Mouse (Mus musculus): ENCODE data around the gene Chrm3. TPM values are rescaled to one million over a fixed set of nuclear protein-coding genes. Genes with fewer than 3 reads are reported as not detected.

The Chrm3 gene
- polyA plus RNA-seq, 1 experiment = not detected

- no peaks in the 10 kb centered on the region for H3K79me2 ChIP-seq (ENCODE audit: control insufficient read depth, insufficient read depth)
- H3K36me3 ChIP-seq (ENCODE audit: control insufficient read depth, insufficient read depth) = no peaks in the 10 kb centered on the region
- no peak overlapping the region for H3ac ChIP-seq (ENCODE audit: control insufficient read depth, insufficient read length)
- TF ChIP-seq E2F4 (IDR thresholded peaks at IDR 0.05; ENCODE audit: insufficient read depth) = no peak
- no peak for TF ChIP-seq TCF12 (IDR thresholded peaks at IDR 0.05; ENCODE audit: insufficient read depth, poor library complexity, severe bottlenecking)
- no peak for TF ChIP-seq CEBPB (IDR thresholded peaks at IDR 0.05; ENCODE audit: insufficient read depth, poor library complexity, severe bottlenecking)
- no peak for TF ChIP-seq MYOG (IDR thresholded peaks at IDR 0.05; ENCODE audit: control insufficient read depth in 1 of 3, insufficient read depth in 1 of 3, insufficient read length in 2 of 3, low read depth in 2 of 3)
- no peak for TF ChIP-seq POLR2A (IDR thresholded peaks at IDR 0.05; ENCODE audit: insufficient read length, low read depth)
- no peak for TF ChIP-seq MYOD1 (IDR thresholded peaks at IDR 0.05; ENCODE audit: control insufficient read depth in 1 of 3, insufficient read length in 2 of 3, low read depth in 2 of 3)
- TF ChIP-seq POLR2AphosphoS2 (IDR thresholded peaks at IDR 0.05; ENCODE audit: insufficient read length, low read depth) = no peak
- no peak for TF ChIP-seq SRF (IDR thresholded peaks at IDR 0.05; ENCODE audit: control insufficient read depth, insufficient read length, low read depth)
- TF ChIP-seq USF1 (IDR thresholded peaks at IDR 0.05; ENCODE audit: low read depth) = no peak
- TF ChIP-seq REST (IDR thresholded peaks at IDR 0.05; ENCODE audit: insufficient read depth, insufficient read length) = no peak
- no peak for TF ChIP-seq MAX (IDR thresholded peaks at IDR 0.05; ENCODE audit: low read depth)
- no peak for TF ChIP-seq TCF3 (IDR thresholded peaks at IDR 0.05; ENCODE audit: insufficient read length, low read depth)
- H3K4me3 ChIP-seq = no peak overlapping the region
- H3K4me2 ChIP-seq (ENCODE audit: low read depth) = no peak overlapping the region
- no peaks in the 10 kb centered on the region for H3K27me3 ChIP-seq (ENCODE audit: control insufficient read depth, insufficient read depth, insufficient read length)
These were observed 480.2 kb downstream of the Chrm3 start for GRCm38 (mm10) chr13:9880401-9880800.

DNA sequence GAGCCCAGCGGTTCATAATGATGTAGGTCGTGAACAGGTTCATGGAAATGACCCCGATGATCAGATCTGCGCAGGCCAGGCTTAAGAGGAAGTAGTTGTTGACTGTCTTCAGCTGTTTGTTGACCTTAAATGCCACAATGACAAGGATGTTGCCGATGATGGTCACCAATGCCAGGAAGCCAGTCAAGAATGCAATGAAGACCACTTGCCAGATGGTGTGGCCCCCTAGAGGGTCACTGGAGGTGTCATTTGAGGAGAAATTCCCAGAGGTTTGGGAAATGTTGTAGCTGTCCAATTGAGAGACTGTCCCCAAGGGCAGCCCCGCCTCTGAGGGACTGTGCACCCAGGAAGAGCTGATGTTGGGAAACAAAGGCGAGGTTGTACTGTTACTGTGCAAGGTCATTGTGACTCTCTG, 482.0 kb downstream of the Chrm3 start:
- no peak for TF ChIP-seq REST (IDR thresholded peaks at IDR 0.05; ENCODE audit: insufficient read depth, insufficient read length)
- TF ChIP-seq MYOD1 (IDR thresholded peaks at IDR 0.05; ENCODE audit: control insufficient read depth in 1 of 3, insufficient read length in 2 of 3, low read depth in 2 of 3) = no peak
- TF ChIP-seq SRF (IDR thresholded peaks at IDR 0.05; ENCODE audit: control insufficient read depth, insufficient read length, low read depth) = no peak
- TF ChIP-seq TCF3 (IDR thresholded peaks at IDR 0.05; ENCODE audit: insufficient read length, low read depth) = no peak
- TF ChIP-seq POLR2AphosphoS2 (IDR thresholded peaks at IDR 0.05; ENCODE audit: insufficient read length, low read depth) = no peak
- no peak for TF ChIP-seq MAX (IDR thresholded peaks at IDR 0.05; ENCODE audit: low read depth)
- no peak for TF ChIP-seq E2F4 (IDR thresholded peaks at IDR 0.05; ENCODE audit: insufficient read depth)
- no peak for TF ChIP-seq POLR2A (IDR thresholded peaks at IDR 0.05; ENCODE audit: insufficient read length, low read depth)
- no peak for TF ChIP-seq MYOG (IDR thresholded peaks at IDR 0.05; ENCODE audit: control insufficient read depth in 1 of 3, insufficient read depth in 1 of 3, insufficient read length in 2 of 3, low read depth in 2 of 3)
- no peak for TF ChIP-seq CEBPB (IDR thresholded peaks at IDR 0.05; ENCODE audit: insufficient read depth, poor library complexity, severe bottlenecking)
- TF ChIP-seq TCF12 (IDR thresholded peaks at IDR 0.05; ENCODE audit: insufficient read depth, poor library complexity, severe bottlenecking) = no peak
- no peak for TF ChIP-seq USF1 (IDR thresholded peaks at IDR 0.05; ENCODE audit: low read depth)
- H3ac ChIP-seq (ENCODE audit: control insufficient read depth, insufficient read length) = no peak overlapping the region
- H3K4me2 ChIP-seq (ENCODE audit: low read depth) = no peak overlapping the region
- no peak overlapping the region for H3K4me3 ChIP-seq
- H3K27me3 ChIP-seq (ENCODE audit: control insufficient read depth, insufficient read depth, insufficient read length) = no peaks in the 10 kb centered on the region
- no peaks in the 10 kb centered on the region for H3K36me3 ChIP-seq (ENCODE audit: control insufficient read depth, insufficient read depth)
- H3K79me2 ChIP-seq (ENCODE audit: control insufficient read depth, insufficient read depth) = no peaks in the 10 kb centered on the region

DNA sequence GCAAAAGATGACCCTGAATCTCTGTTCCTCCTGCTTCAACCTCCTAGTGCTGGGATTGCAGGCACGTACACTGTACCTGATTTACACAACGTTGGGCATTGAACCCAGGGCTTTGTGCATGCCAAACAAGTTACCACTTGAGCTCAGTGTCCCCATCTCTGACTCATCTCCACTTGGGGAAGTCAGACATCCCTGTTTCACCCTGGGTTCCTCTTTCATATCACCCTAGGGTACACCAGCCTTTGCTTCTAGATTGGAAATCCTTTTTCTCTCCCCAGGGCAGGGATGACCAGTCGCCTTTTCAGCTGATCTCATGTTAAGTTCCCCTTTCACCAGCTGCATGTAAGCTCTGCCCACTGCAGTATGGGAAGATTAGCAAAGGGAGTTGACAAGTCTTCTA, 487.3 kb downstream of the Chrm3 start:
- no peak overlapping the region for H3K4me2 ChIP-seq (ENCODE audit: low read depth)
- no peaks in the 10 kb centered on the region for H3K79me2 ChIP-seq (ENCODE audit: control insufficient read depth, insufficient read depth)
- H3K36me3 ChIP-seq (ENCODE audit: control insufficient read depth, insufficient read depth) = no peaks in the 10 kb centered on the region
- TF ChIP-seq MYOG (IDR thresholded peaks at IDR 0.05; ENCODE audit: control insufficient read depth in 1 of 3, insufficient read depth in 1 of 3, insufficient read length in 2 of 3, low read depth in 2 of 3) = no peak
- TF ChIP-seq TCF3 (IDR thresholded peaks at IDR 0.05; ENCODE audit: insufficient read length, low read depth) = no peak
- no peak for TF ChIP-seq E2F4 (IDR thresholded peaks at IDR 0.05; ENCODE audit: insufficient read depth)
- no peak for TF ChIP-seq MYOD1 (IDR thresholded peaks at IDR 0.05; ENCODE audit: control insufficient read depth in 1 of 3, insufficient read length in 2 of 3, low read depth in 2 of 3)
- no peak for TF ChIP-seq TCF12 (IDR thresholded peaks at IDR 0.05; ENCODE audit: insufficient read depth, poor library complexity, severe bottlenecking)
- no peak for TF ChIP-seq CEBPB (IDR thresholded peaks at IDR 0.05; ENCODE audit: insufficient read depth, poor library complexity, severe bottlenecking)
- TF ChIP-seq USF1 (IDR thresholded peaks at IDR 0.05; ENCODE audit: low read depth) = no peak
- TF ChIP-seq POLR2AphosphoS2 (IDR thresholded peaks at IDR 0.05; ENCODE audit: insufficient read length, low read depth) = no peak
- no peak for TF ChIP-seq POLR2A (IDR thresholded peaks at IDR 0.05; ENCODE audit: insufficient read length, low read depth)
- no peak for TF ChIP-seq REST (IDR thresholded peaks at IDR 0.05; ENCODE audit: insufficient read depth, insufficient read length)
- no peak for TF ChIP-seq SRF (IDR thresholded peaks at IDR 0.05; ENCODE audit: control insufficient read depth, insufficient read length, low read depth)
- no peak for TF ChIP-seq MAX (IDR thresholded peaks at IDR 0.05; ENCODE audit: low read depth)
- no peaks in the 10 kb centered on the region for H3K27me3 ChIP-seq (ENCODE audit: control insufficient read depth, insufficient read depth, insufficient read length)
- no peak overlapping the region for H3ac ChIP-seq (ENCODE audit: control insufficient read depth, insufficient read length)
- H3K4me3 ChIP-seq = no peak overlapping the region

DNA sequence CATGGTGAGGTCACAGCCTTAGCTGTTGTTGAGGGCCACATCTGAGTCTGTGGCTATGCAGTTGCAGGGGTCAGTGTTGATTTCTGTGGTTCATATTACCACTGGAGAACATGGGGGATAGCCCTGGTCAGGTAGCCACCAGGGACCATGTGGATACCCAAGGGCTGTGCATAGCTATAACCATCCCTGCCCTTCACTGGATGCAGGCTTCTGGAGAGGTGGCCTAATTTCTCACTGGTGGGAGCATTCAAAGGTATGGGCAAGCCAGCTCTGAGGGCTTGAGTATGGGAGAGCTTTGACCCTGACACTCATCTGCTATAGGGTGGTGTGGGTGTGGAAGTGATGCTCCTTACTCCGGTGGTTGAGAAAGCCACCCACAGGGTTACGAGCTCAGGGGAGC, 494.5 kb downstream of the Chrm3 start:
- Histone ChIP-seq H3ac (ENCODE audit: control insufficient read depth, insufficient read length) (no peak overlapping the region), H3K27me3 (ENCODE audit: control insufficient read depth, insufficient read depth, insufficient read length) (no peaks in the 10 kb centered on the region), H3K36me3 (ENCODE audit: control insufficient read depth, insufficient read depth) (no peaks in the 10 kb centered on the region), H3K79me2 (ENCODE audit: control insufficient read depth, insufficient read depth) (no peaks in the 10 kb centered on the region), H3K4me2 (ENCODE audit: low read depth) (no peak overlapping the region), H3K4me3 (no peak overlapping the region)
- no peak for TF ChIP-seq MYOG (IDR thresholded peaks at IDR 0.05; ENCODE audit: control insufficient read depth in 1 of 3, insufficient read depth in 1 of 3, insufficient read length in 2 of 3, low read depth in 2 of 3)
- no peak for TF ChIP-seq CEBPB (IDR thresholded peaks at IDR 0.05; ENCODE audit: insufficient read depth, poor library complexity, severe bottlenecking)
- TF ChIP-seq POLR2A (IDR thresholded peaks at IDR 0.05; ENCODE audit: insufficient read length, low read depth) = no peak
- TF ChIP-seq MAX (IDR thresholded peaks at IDR 0.05; ENCODE audit: low read depth) = no peak
- no peak for TF ChIP-seq E2F4 (IDR thresholded peaks at IDR 0.05; ENCODE audit: insufficient read depth)
- no peak for TF ChIP-seq USF1 (IDR thresholded peaks at IDR 0.05; ENCODE audit: low read depth)
- no peak for TF ChIP-seq SRF (IDR thresholded peaks at IDR 0.05; ENCODE audit: control insufficient read depth, insufficient read length, low read depth)
- no peak for TF ChIP-seq MYOD1 (IDR thresholded peaks at IDR 0.05; ENCODE audit: control insufficient read depth in 1 of 3, insufficient read length in 2 of 3, low read depth in 2 of 3)
- no peak for TF ChIP-seq POLR2AphosphoS2 (IDR thresholded peaks at IDR 0.05; ENCODE audit: insufficient read length, low read depth)
- TF ChIP-seq TCF3 (IDR thresholded peaks at IDR 0.05; ENCODE audit: insufficient read length, low read depth) = no peak
- no peak for TF ChIP-seq REST (IDR thresholded peaks at IDR 0.05; ENCODE audit: insufficient read depth, insufficient read length)
- no peak for TF ChIP-seq TCF12 (IDR thresholded peaks at IDR 0.05; ENCODE audit: insufficient read depth, poor library complexity, severe bottlenecking)

Data from myocyte (in vitro differentiated cells).